Mouse (Mus musculus) erythroblast, embryonic 14.5 days (primary cell): Measurements from ENCODE around the gene Ncam1.

ENCODE experiments used
- GATA1 ChIP-seq: IDR thresholded peaks from 2 replicates; pipeline ENCODE4 v1.6.1; 2012; ENCODE audit warnings: low read length, inconsistent platforms, mixed read lengths
- TAL1 ChIP-seq: IDR thresholded peaks from 3 replicates; pipeline ENCODE4 v1.6.1; 2012; ENCODE audit warnings: low read length, inconsistent platforms, mixed read lengths

- TF ChIP-seq GATA1: no peak
- TF ChIP-seq TAL1: no peak
Measured at GRCm38 (mm10) chr9:49605351-49605750, 193.4 kb downstream of the Ncam1 start.
